Mouse (Mus musculus) MEL-GATA-1-ER (cell line): ENCODE measurements around the gene Lhx1.

Source experiments
- DNase-seq: peaks from one replicate; pipeline ENCODE4 v3.0.0-alpha.2; 2012; ENCODE audit warnings: low read depth; ENCODE audit errors: extremely low read depth

The Lhx1 gene

GRCm38 (mm10) chr11:84525421-84526274, at the start of gene Lhx1:
TSS of gene Lhx1 (minus strand) at chr11:84525535.
- no peak for DNase-seq

- DNase-seq = no peak
Observed at GRCm38 (mm10) chr11:84574834-84575233, 49.5 kb upstream of the Lhx1 start.

- DNase-seq = no peak
Observed at GRCm38 (mm10) chr11:84573637-84574036, 48.3 kb upstream of the Lhx1 start.

- no peak for DNase-seq
Observed at GRCm38 (mm10) chr11:84570812-84571211, 45.5 kb upstream of the Lhx1 start.

- DNase-seq = no peak
Observed at GRCm38 (mm10) chr11:84570392-84570791, 45.1 kb upstream of the Lhx1 start.

- no peak for DNase-seq
Observed at GRCm38 (mm10) chr11:84569052-84569751, 43.9 kb upstream of the Lhx1 start.

GRCm38 (mm10) chr11:84568482-84568881, 43.1 kb upstream of the Lhx1 start:
- DNase-seq = no peak

GRCm38 (mm10) chr11:84566691-84567090, 41.4 kb upstream of the Lhx1 start:
- DNase-seq = no peak

- DNase-seq = no peak
Observed at GRCm38 (mm10) chr11:84565224-84565623, 39.9 kb upstream of the Lhx1 start.

GRCm38 (mm10) chr11:84563360-84563759, 38.0 kb upstream of the Lhx1 start:
- no peak for DNase-seq

- no peak for DNase-seq
Observed at GRCm38 (mm10) chr11:84562758-84563347, 37.5 kb upstream of the Lhx1 start.

GRCm38 (mm10) chr11:84561546-84561945, 36.2 kb upstream of the Lhx1 start:
- no peak for DNase-seq

GRCm38 (mm10) chr11:84553821-84554450, 28.6 kb upstream of the Lhx1 start:
- no peak for DNase-seq

- no peak for DNase-seq
Observed at GRCm38 (mm10) chr11:84551296-84551695, 26.0 kb upstream of the Lhx1 start.

- no peak for DNase-seq
Observed at GRCm38 (mm10) chr11:84549258-84549791, 24.0 kb upstream of the Lhx1 start.

- DNase-seq = no peak
Observed at GRCm38 (mm10) chr11:84548293-84548692, 23.0 kb upstream of the Lhx1 start.

- no peak for DNase-seq
Observed at GRCm38 (mm10) chr11:84539981-84540380, 14.6 kb upstream of the Lhx1 start.

GRCm38 (mm10) chr11:84529797-84530703, 4.7 kb upstream of the Lhx1 start:
- no peak for DNase-seq

GRCm38 (mm10) chr11:84529143-84529755, 3.9 kb upstream of the Lhx1 start:
- no peak for DNase-seq
